Mouse (Mus musculus) liver, embryonic 14.5 days (tissue): Measurements from ENCODE around the gene Dhrs1.

ENCODE experiments used
- CTCF ChIP-seq: IDR thresholded peaks from 2 replicates; pipeline ENCODE4 v1.5.1; 2016; ENCODE audit warnings: antibody characterized with exemption, low read depth, control low read depth
- EP300 ChIP-seq: IDR thresholded peaks from 2 replicates; pipeline ENCODE4 v1.6.1; 2016; ENCODE audit warnings: antibody characterized with exemption, low read depth

GRCm38 (mm10) chr14:55711786-55712185, 33.7 kb downstream of the Dhrs1 start:
- TF ChIP-seq CTCF = peak; percentile 21
- no peak for TF ChIP-seq EP300
